Mouse (Mus musculus) heart, postnatal 25 days (tissue): ENCODE measurements around the gene Eif2ak1. TPM values are rescaled to one million over a fixed set of nuclear protein-coding genes. Genes with fewer than 3 reads are reported as not detected.
A peak's percentile ranks its signal among the peaks of the same experiment; 100 is the strongest.
"Not testable (repeated sequence)": the region's sequence is repeated elsewhere in the genome, so short reads cannot be mapped to it uniquely, and the experiment has no call there.

Experiments
- DNase-seq: peaks from one replicate; pipeline ENCODE4 v3.0.0; 2022; ENCODE audit warnings: low spot score
- intact Hi-C: fragments of 180-260 bp; cut with DNase I; formaldehyde crosslinking; loops from one replicate; pipeline ENCODE4 v1.15.1; 2025
- total RNA-seq, 2 experiments: library from RNA; stranded (reverse); gene quantifications; 2 replicates each; pipeline ENCODE4 v1.2.3; 2021

Eif2ak1 gene
- 10 to 100 TPM; 18.2 TPM for total RNA-seq

GRCm38 (mm10) chr5:143817116-143817930, at the start of gene Eif2ak1:
Eif2ak1 (plus strand) TSS chr5:143817788.
- DNase-seq = peak; percentile 88
- intact Hi-C loops = no loop called here

GRCm38 (mm10) chr5:143781951-143782350, 35.6 kb upstream of the Eif2ak1 start:
- no peak for DNase-seq
- intact Hi-C loops = no loop called here

GRCm38 (mm10) chr5:143785391-143785790, 32.2 kb upstream of the Eif2ak1 start:
- intact Hi-C loops = no loop called here

GRCm38 (mm10) chr5:143801216-143801615, 16.4 kb upstream of the Eif2ak1 start:
- intact Hi-C loops, DNase-seq: not testable (repeated sequence)

More at GRCm38 (mm10) chr5:143785391-143785790, 32.2 kb upstream of the Eif2ak1 start:
- no peak for DNase-seq

GRCm38 (mm10) chr5:143804056-143804765, 13.4 kb upstream of the Eif2ak1 start:
- intact Hi-C loops = no loop called here
- no peak for DNase-seq

- intact Hi-C loops = no loop called here
- DNase-seq = no peak
Observed at GRCm38 (mm10) chr5:143807268-143807667, 10.3 kb upstream of the Eif2ak1 start.

GRCm38 (mm10) chr5:143809421-143810090, 8.0 kb upstream of the Eif2ak1 start:
- DNase-seq = no peak
- intact Hi-C loops = no loop called here

GRCm38 (mm10) chr5:143811653-143812052, 5.9 kb upstream of the Eif2ak1 start:
- intact Hi-C loops = no loop called here
- no peak for DNase-seq

GRCm38 (mm10) chr5:143814626-143815025, 3.0 kb upstream of the Eif2ak1 start:
- no peak for DNase-seq
- intact Hi-C loops = no loop called here

- no peak for DNase-seq
- intact Hi-C loops = no loop called here
Observed at GRCm38 (mm10) chr5:143817931-143818311, 333 bp downstream of the Eif2ak1 start.

- DNase-seq = no peak
- intact Hi-C loops = no loop called here
Observed at GRCm38 (mm10) chr5:143818461-143818860, 873 bp downstream of the Eif2ak1 start.

- no peak for DNase-seq
- intact Hi-C loops = no loop called here
Observed at GRCm38 (mm10) chr5:143818949-143819348, 1.4 kb downstream of the Eif2ak1 start.

GRCm38 (mm10) chr5:143819906-143820660, 2.5 kb downstream of the Eif2ak1 start:
- intact Hi-C loops = no loop called here
- no peak for DNase-seq

- no peak for DNase-seq
- intact Hi-C loops = no loop called here
Observed at GRCm38 (mm10) chr5:143820820-143821219, 3.2 kb downstream of the Eif2ak1 start.

GRCm38 (mm10) chr5:143871547-143872169, 54.1 kb downstream of the Eif2ak1 start:
- no peak for DNase-seq
- intact Hi-C loops = no loop called here

GRCm38 (mm10) chr5:143874571-143874970, 57.0 kb downstream of the Eif2ak1 start:
- intact Hi-C loops = no loop called here
- DNase-seq = no peak

GRCm38 (mm10) chr5:143885274-143885673, 67.7 kb downstream of the Eif2ak1 start:
- intact Hi-C loops = no loop called here
- no peak for DNase-seq

- DNase-seq = no peak
- intact Hi-C loops = no loop called here
Observed at GRCm38 (mm10) chr5:143890741-143891140, 73.2 kb downstream of the Eif2ak1 start.

GRCm38 (mm10) chr5:143892255-143892886, 74.8 kb downstream of the Eif2ak1 start:
- intact Hi-C loops = no loop called here
- DNase-seq = no peak
